ENCODE assay signal across 8 mouse cellular contexts in the genomic region with DNA sequence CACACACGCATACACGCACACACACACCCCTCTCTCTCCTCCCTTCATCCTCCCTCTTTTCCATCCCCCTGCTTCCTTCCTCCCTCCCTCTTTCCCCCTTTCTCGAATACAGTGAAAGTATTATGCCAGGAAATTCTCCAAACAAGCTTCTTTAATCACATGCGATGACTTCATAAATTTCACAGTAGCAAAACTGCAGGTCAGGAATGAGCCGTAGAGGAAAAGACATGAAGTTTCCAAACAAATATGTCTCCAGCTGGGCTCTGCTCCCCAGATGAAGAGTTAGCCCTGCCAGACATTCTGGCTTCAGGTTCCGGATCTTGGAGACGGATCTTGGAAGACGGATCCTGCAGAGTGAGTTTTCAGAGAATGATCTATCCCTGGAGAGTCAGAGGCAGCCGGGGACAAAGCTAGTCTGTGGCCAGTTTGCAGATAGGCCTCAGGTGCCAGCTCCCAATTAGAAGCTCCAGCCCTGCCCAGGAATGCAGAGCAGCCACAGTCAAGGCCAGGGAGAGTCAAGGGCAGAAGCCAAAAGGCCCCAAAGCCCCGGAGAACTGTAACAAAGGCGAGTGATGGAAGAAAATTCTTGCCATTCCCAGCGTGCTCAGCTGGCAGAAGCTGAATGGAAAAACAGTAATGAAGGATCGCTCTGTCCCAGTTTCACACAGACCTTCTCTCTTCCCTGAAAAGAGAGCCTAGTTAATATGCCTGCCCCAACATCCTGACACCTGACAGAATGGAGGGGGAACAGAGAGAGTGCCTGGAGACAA.
DNase-seq lines count a peak whose midpoint lies in the region; ATAC-seq lines count a peak whose summit lies in the region.

No protein-coding gene starts in this region.

- H3K4me3 ChIP-seq in embryonic facial prominence, embryonic 12.5 days: no peak overlapping the region

- no peaks in the 10 kb centered on the region for H3K36me3 ChIP-seq in embryonic facial prominence, embryonic 12.5 days

- peak; percentile 50 for DNase-seq in embryo, embryonic 11 days
- no peak for DNase-seq in embryo, embryonic 10 days (ENCODE audit: low spot score)
- DNase-seq in heart, adult 18-20 months: peak; percentile 82 to 90
- DNase-seq in kidney, adult 18-20 months: peak; percentile 65
- DNase-seq in left cerebral cortex, postnatal 36 days (ENCODE audit: low spot score in 2 of 2): peak; percentile 49 to 55
- peak; percentile 29 for DNase-seq in ovary, postnatal 10 days (ENCODE audit: low spot score)
- DNase-seq in thymus, adult 18-20 months: no peak

- no peak overlapping the region for H3K9ac ChIP-seq in embryonic facial prominence, embryonic 12.5 days

- H3K4me1 ChIP-seq in embryonic facial prominence, embryonic 12.5 days: peaks cover 9% of the 10 kb centered on the region; the same call in 1 of the 2 replicates

- H3K27me3 ChIP-seq in embryonic facial prominence, embryonic 12.5 days: no peaks in the 10 kb centered on the region

- H3K4me2 ChIP-seq in embryonic facial prominence, embryonic 12.5 days (replicated peaks): no peak overlapping the region

- WGBS in embryonic facial prominence, embryonic 12.5 days: 59% methylated on average over 13 of the region's 13 CpGs

- no peaks in the 10 kb centered on the region for H3K9me3 ChIP-seq in embryonic facial prominence, embryonic 12.5 days

- H3K27ac ChIP-seq in embryonic facial prominence, embryonic 12.5 days: peak overlapping the region; percentile 82

- intact Hi-C loops in left cerebral cortex, postnatal 36 days (cut with DNase I): no loop called here

- no peak for ATAC-seq in embryonic facial prominence, embryonic 12.5 days (ENCODE audit: insufficient number of reproducible peaks, insufficient read depth, low FRiP score, low TSS enrichment)

Comparison
In these comparisons a context has a peak if more than half of its experiments do, and no peak if none do; other contexts are left out.
1. DNase-seq: peak in embryo, embryonic 11 days (single experiment), heart, adult 18-20 months (2 of 2), kidney, adult 18-20 months (single experiment), left cerebral cortex, postnatal 36 days (2 of 2) and ovary, postnatal 10 days (single experiment); none in embryo, embryonic 10 days (single experiment) and thymus, adult 18-20 months (0 of 2).